Mouse (Mus musculus) megakaryocyte, adult 5-6 weeks (primary cell): ENCODE measurements around the gene Ache. TPM values are rescaled to one million over a fixed set of nuclear protein-coding genes. Genes with fewer than 3 reads are reported as not detected.
"Not testable (repeated sequence)": the region's sequence is repeated elsewhere in the genome, so short reads cannot be mapped to it uniquely, and the experiment has no call there.

Source experiments
- ATAC-seq: 2 replicates; pipeline ENCODE4 v1.8.0; 2016; ENCODE audit warnings: mild to moderate bottlenecking, inconsistent platforms; ENCODE audit not compliant: poor library complexity, severe bottlenecking
- total RNA-seq, 2 experiments: library from RNA; stranded (forward) in 1 of 2; stranded (reverse) in 1 of 2; fragments of 153-499, 151-499 nt in 1 of 2; fragments of 221-1000, 200-1000 nt in 1 of 2; gene quantifications; 2 replicates each; pipeline versions ENCODE4 v1.2.3 to v1.2.4; 2015 to 2017

Ache gene
- total RNA-seq (2015) (0.09 and 0.50 TPM in 2 replicates), total RNA-seq (2017) (0.07 and 0.08 TPM in 2 replicates)

- no peak for ATAC-seq
Measured at GRCm38 (mm10) chr5:137287032-137287952, at the start of gene Ache. Gene Ache, plus strand, starts transcription at chr5:137287519.

- ATAC-seq: peak; percentile 76
Measured at GRCm38 (mm10) chr5:137263897-137264720, 23.2 kb upstream of the Ache start.

GRCm38 (mm10) chr5:137264787-137265186 is 22.5 kb upstream of the Ache start:
- peak; percentile 45 for ATAC-seq

- no peak for ATAC-seq
Measured at GRCm38 (mm10) chr5:137268131-137268910, 19.0 kb upstream of the Ache start.

- ATAC-seq: no peak; the same call in 1 of the 2 replicates
Measured at GRCm38 (mm10) chr5:137277360-137278342, 9.7 kb upstream of the Ache start.

GRCm38 (mm10) chr5:137284411-137284810 is 2.9 kb upstream of the Ache start:
- ATAC-seq: not testable (repeated sequence)

GRCm38 (mm10) chr5:137285045-137285444 is 2.3 kb upstream of the Ache start:
- peak; percentile 43; the same call in 1 of the 2 replicates for ATAC-seq

GRCm38 (mm10) chr5:137285986-137286385 is 1.3 kb upstream of the Ache start:
- no peak for ATAC-seq

- ATAC-seq: peak; percentile 85
Measured at GRCm38 (mm10) chr5:137286655-137287031, 676 bp upstream of the Ache start.

GRCm38 (mm10) chr5:137287953-137288743 is 829 bp downstream of the Ache start:
- no peak for ATAC-seq

- ATAC-seq: no peak
Measured at GRCm38 (mm10) chr5:137288999-137289470, 1.7 kb downstream of the Ache start.

GRCm38 (mm10) chr5:137289591-137290365 is 2.5 kb downstream of the Ache start:
- no peak for ATAC-seq

- ATAC-seq: peak; percentile 24
Measured at GRCm38 (mm10) chr5:137290677-137291076, 3.4 kb downstream of the Ache start.

GRCm38 (mm10) chr5:137291381-137291926 is 4.1 kb downstream of the Ache start:
- ATAC-seq: no peak

GRCm38 (mm10) chr5:137293282-137293681 is 6.0 kb downstream of the Ache start:
- ATAC-seq: peak; percentile 62

- ATAC-seq: peak; percentile 88
Measured at GRCm38 (mm10) chr5:137293839-137294743, 6.8 kb downstream of the Ache start, which contains the start of gene Ufsp1. Gene Ufsp1, plus strand, starts transcription at chr5:137294629.
